Mouse (Mus musculus) embryonic facial prominence, embryonic 11.5 days (tissue): ENCODE measurements around the gene Eipr1. TPM values are rescaled to one million over a fixed set of nuclear protein-coding genes. Genes with fewer than 3 reads are reported as not detected.
A peak's percentile ranks its signal among the peaks of the same experiment; 100 is the strongest.

Source experiments
- ATAC-seq: fragments of 200-750 bp; cut with Nextera tagmentation; replicated peaks from 2 replicates; pipeline ENCODE4 v1.8.0; 2017; ENCODE audit warnings: low read depth; ENCODE audit not compliant: insufficient number of reproducible peaks, low FRiP score, low TSS enrichment
- DNase-seq: peaks from one replicate; pipeline ENCODE4 v3.0.0-alpha.2; 2015; ENCODE audit warnings: low spot score
- H3K27ac ChIP-seq: fragments of 300-500 bp; sonication (generic); replicated peaks from 2 replicates; pipeline ENCODE4 v1.5.1; 2014; ENCODE audit warnings: mild to moderate bottlenecking, low read depth, low read length, control low read depth
- H3K27me3 ChIP-seq: fragments of 300-500 bp; sonication (generic); 2 replicates; pipeline ENCODE4 v1.6.1; 2014; ENCODE audit warnings: mild to moderate bottlenecking, low read length, moderate library complexity, mixed read lengths; ENCODE audit not compliant: control insufficient read depth, insufficient read depth
- H3K36me3 ChIP-seq: fragments of 300-500 bp; sonication (generic); replicated peaks from 2 replicates; pipeline ENCODE4 v1.6.1; 2014; ENCODE audit warnings: low read depth, mild to moderate bottlenecking, low read length, moderate library complexity, mixed read lengths; ENCODE audit not compliant: control insufficient read depth, insufficient read depth
- H3K4me1 ChIP-seq: fragments of 300-500 bp; sonication (generic); 2 replicates; pipeline ENCODE4 v1.6.1; 2014; ENCODE audit warnings: low read length, mixed read lengths; ENCODE audit not compliant: control insufficient read depth, insufficient read depth
- H3K4me2 ChIP-seq: fragments of 300-500 bp; sonication (generic); 2 replicates; pipeline ENCODE4 v1.6.1; 2014; ENCODE audit warnings: low read depth, mild to moderate bottlenecking, control low read depth, low read length, moderate library complexity
- H3K4me3 ChIP-seq: fragments of 300-500 bp; sonication (generic); 2 replicates; pipeline ENCODE4 v1.5.1; 2014; ENCODE audit warnings: low read depth, low read length, control low read depth
- H3K9ac ChIP-seq: fragments of 300-500 bp; sonication (generic); replicated peaks from 2 replicates; pipeline ENCODE4 v1.6.1; 2014; ENCODE audit warnings: mild to moderate bottlenecking, control low read depth, low read length
- H3K9me3 ChIP-seq: fragments of 300-500 bp; sonication (generic); replicated peaks from 2 replicates; pipeline ENCODE4 v1.6.1; 2016; ENCODE audit warnings: mild to moderate bottlenecking, low read length, inconsistent platforms, mixed read lengths; ENCODE audit not compliant: control insufficient read depth
- WGBS: fragments of 180-500 bp; shearing (Covaris S2); extraction: QIAGEN DNeasy Blood & Tissue Kit; methylation state at CpG from one replicate; pipeline ENCODE4 v1.1.7; 2014; 5-methylcytosine and 5-hydroxymethylcytosine counted together
- polyA plus RNA-seq: library from polyadenylated mRNA; unstranded; fragments of >200 nt; fragmentation: Nextera tagmentation; extraction: Ambion mirVana; gene quantifications from 2 replicates; pipeline ENCODE4 v1.2.1, GENCODE M21; 2014

Eipr1 gene
- polyA plus RNA-seq, result 33.9 and 38.5 TPM in 2 replicates

GRCm38 (mm10) chr12:28751508-28752263, at the start of gene Eipr1:
Eipr1 (plus strand) TSS chr12:28751803.
- Histone ChIP-seq H3K9ac (peak within 1 kb of the TSS; percentile 33), H3K36me3 (no peaks in the 10 kb centered on the region), H3K27me3 (no peaks in the 10 kb centered on the region), H3K9me3 (no peaks in the 10 kb centered on the region), H3K4me1 (no peaks in the 10 kb centered on the region), H3K27ac (no peak within 1 kb of the TSS), H3K4me3 (peak within 1 kb of the TSS; percentile 48), H3K4me2 (peak within 1 kb of the TSS; percentile 61)
- WGBS, result 5% methylated on average over 36 of the region's 36 CpGs
- ATAC-seq (peak; percentile 74), DNase-seq (peak; percentile 95)

GRCm38 (mm10) chr12:28704381-28704780, 47.2 kb upstream of the Eipr1 start:
- ATAC-seq (no peak), DNase-seq (peak; percentile 9)
- Histone ChIP-seq H3K36me3 (no peaks in the 10 kb centered on the region), H3K4me1 (no peaks in the 10 kb centered on the region; the same call in 1 of the 2 replicates), H3K27me3 (no peaks in the 10 kb centered on the region), H3K9ac (peak overlapping the region; percentile 2; the same call in 1 of the 2 replicates), H3K4me3 (no peak overlapping the region), H3K27ac (no peak overlapping the region), H3K9me3 (no peaks in the 10 kb centered on the region), H3K4me2 (no peak overlapping the region)
- WGBS, result 1% methylated on average over 12 of the region's 12 CpGs

GRCm38 (mm10) chr12:28705204-28705603, 46.4 kb upstream of the Eipr1 start:
- Histone ChIP-seq H3K9ac (no peak overlapping the region), H3K27ac (no peak overlapping the region), H3K36me3 (no peaks in the 10 kb centered on the region; the same call in 1 of the 2 replicates), H3K4me2 (no peak overlapping the region), H3K4me3 (no peak overlapping the region), H3K4me1 (no peaks in the 10 kb centered on the region; the same call in 1 of the 2 replicates), H3K9me3 (no peaks in the 10 kb centered on the region), H3K27me3 (no peaks in the 10 kb centered on the region)
- WGBS, result 82% methylated on average over 6 of the region's 6 CpGs
- no peak for DNase-seq
- no peak for ATAC-seq

GRCm38 (mm10) chr12:28708154-28708553, 43.4 kb upstream of the Eipr1 start:
- no peaks in the 10 kb centered on the region for H3K4me1 ChIP-seq
- H3K9me3 ChIP-seq, result no peaks in the 10 kb centered on the region
- DNase-seq (no peak), ATAC-seq (no peak)
- no peak overlapping the region for H3K9ac ChIP-seq
- no peaks in the 10 kb centered on the region for H3K27me3 ChIP-seq
- H3K4me3 ChIP-seq, result no peak overlapping the region
- H3K36me3 ChIP-seq, result no peaks in the 10 kb centered on the region; the same call in none of the 2 replicates
- no peak overlapping the region for H3K4me2 ChIP-seq
- H3K27ac ChIP-seq, result no peak overlapping the region
- 84% methylated on average over 4 of the region's 4 CpGs for WGBS

GRCm38 (mm10) chr12:28710566-28711185, 40.9 kb upstream of the Eipr1 start:
- H3K27ac ChIP-seq, result no peak overlapping the region
- WGBS, result 66% methylated on average over 22 of the region's 22 CpGs
- no peak overlapping the region for H3K9ac ChIP-seq
- DNase-seq (no peak), ATAC-seq (no peak)
- no peaks in the 10 kb centered on the region for H3K4me1 ChIP-seq
- H3K4me2 ChIP-seq, result no peak overlapping the region
- H3K9me3 ChIP-seq, result no peaks in the 10 kb centered on the region
- no peak overlapping the region for H3K4me3 ChIP-seq
- no peaks in the 10 kb centered on the region; the same call in none of the 2 replicates for H3K36me3 ChIP-seq
- H3K27me3 ChIP-seq, result no peaks in the 10 kb centered on the region

GRCm38 (mm10) chr12:28714822-28715632, 36.6 kb upstream of the Eipr1 start:
- no peak for ATAC-seq
- peaks cover 3% of the 10 kb centered on the region for H3K36me3 ChIP-seq

GRCm38 (mm10) chr12:28717066-28717465, 34.5 kb upstream of the Eipr1 start:
- H3K27ac ChIP-seq, result no peak overlapping the region
- no peak overlapping the region for H3K4me3 ChIP-seq
- no peak for DNase-seq
- H3K9ac ChIP-seq, result no peak overlapping the region
- 70% methylated on average over 2 of the region's 2 CpGs for WGBS
- ATAC-seq, result no peak
- H3K4me2 ChIP-seq, result no peak overlapping the region
- H3K36me3 ChIP-seq, result peaks cover 3% of the 10 kb centered on the region; the same call in 1 of the 2 replicates
- no peaks in the 10 kb centered on the region for H3K4me1 ChIP-seq
- H3K9me3 ChIP-seq, result no peaks in the 10 kb centered on the region
- H3K27me3 ChIP-seq, result no peaks in the 10 kb centered on the region

More at GRCm38 (mm10) chr12:28714822-28715632, 36.6 kb upstream of the Eipr1 start:
- Histone ChIP-seq H3K4me1 (no peaks in the 10 kb centered on the region), H3K27ac (no peak overlapping the region), H3K4me3 (no peak overlapping the region), H3K27me3 (no peaks in the 10 kb centered on the region), H3K4me2 (no peak overlapping the region), H3K9me3 (no peaks in the 10 kb centered on the region), H3K9ac (no peak overlapping the region)
- DNase-seq, result no peak
- WGBS, result 90% methylated on average over 24 of the region's 24 CpGs
